Mouse (Mus musculus) neutrophil, adult 83 days (primary cell): ENCODE measurements around the gene Ccdc57. TPM values are rescaled to one million over a fixed set of nuclear protein-coding genes. Genes with fewer than 3 reads are reported as not detected.

Experiments used
- total RNA-seq, 2 experiments: library from RNA; stranded (reverse); gene quantifications; one replicate each; pipeline ENCODE4 v1.2.4; 2023

Ccdc57 gene
- 1 to 10 TPM; 4.2 to 4.5 TPM for total RNA-seq

GRCm38 (mm10) chr11:120932564-120933398 is at the start of gene Ccdc57:
TSS of gene Ccdc57 (minus strand) at chr11:120932872.

GRCm38 (mm10) chr11:120948328-120948727 is 15.7 kb upstream of the Ccdc57 start, which contains the start of gene Slc16a3:
TSS of gene Slc16a3 (plus strand) at chr11:120948480.

GRCm38 (mm10) chr11:120823956-120824786 is 108.5 kb downstream of the Ccdc57 start, which contains the start of gene Fasn:
TSS of gene Fasn (minus strand) at chr11:120824547.

GRCm38 (mm10) chr11:120795756-120796613 is 136.7 kb downstream of the Ccdc57 start, which contains the start of gene Dus1l:
TSS of gene Dus1l (minus strand) at chr11:120796403.

GRCm38 (mm10) chr11:120784064-120784791 is 148.4 kb downstream of the Ccdc57 start, which contains the start of the genes Rfng and Gps1:
TSS of gene Rfng (minus strand) at chr11:120784207.
TSS of gene Gps1 (plus strand) at chr11:120784272.

Other genes starting within 250 kb of the Ccdc57 start
- 10 to 100 TPM; 33.5 to 39.0 TPM for gene Cenpx, start 219.1 kb downstream of the Ccdc57 start, total RNA-seq
- 10 to 100 TPM; 12.8 to 17.1 TPM for gene Lrrc45, start 218.9 kb downstream of the Ccdc57 start, total RNA-seq
- under 1 TPM in 1 of 2 experiments, not detected in 1; 0.33 TPM for gene Rac3, start 211.4 kb downstream of the Ccdc57 start, total RNA-seq
- 1 to 10 TPM; 8.3 to 8.5 TPM for gene Dcxr, start 205.6 kb downstream of the Ccdc57 start, total RNA-seq
- gene Cbr2, start 200.8 kb downstream of the Ccdc57 start, total RNA-seq = 1 to 10 TPM; 7.3 to 9.0 TPM
- 10 to 100 TPM; 40.0 to 43.8 TPM for gene Hmga1b, start 170.1 kb downstream of the Ccdc57 start, total RNA-seq
- 10 to 100 TPM; 14.0 to 15.3 TPM for gene Rfng, start 148.7 kb downstream of the Ccdc57 start, total RNA-seq
- gene Gps1, start 148.6 kb downstream of the Ccdc57 start, total RNA-seq = 10 to 100 TPM; 38.0 to 39.9 TPM
- 10 to 100 TPM; 31.0 to 32.0 TPM for gene Dus1l, start 136.5 kb downstream of the Ccdc57 start, total RNA-seq
- gene Fasn, start 108.3 kb downstream of the Ccdc57 start, total RNA-seq = 10 to 100 TPM; 28.3 to 29.7 TPM
- gene Slc16a3, start 15.6 kb upstream of the Ccdc57 start, total RNA-seq = 100 to 1,000 TPM; 484 to 693 TPM
- 10 to 100 TPM; 84.9 to 91.3 TPM for gene Csnk1d, start 58.5 kb upstream of the Ccdc57 start, total RNA-seq
- gene Cd7, start 106.5 kb upstream of the Ccdc57 start, total RNA-seq = 1 to 10 TPM; 1.7 to 2.5 TPM
- not detected for gene Sectm1b, start 130.7 kb upstream of the Ccdc57 start, total RNA-seq
- gene Sectm1a, start 148.3 kb upstream of the Ccdc57 start, total RNA-seq = under 1 TPM in 1 of 2 experiments, not detected in 1; 0.44 TPM
- not detected for gene Tex19.2, start 185.8 kb upstream of the Ccdc57 start, total RNA-seq
- not detected for gene Tex19.1, start 213.3 kb upstream of the Ccdc57 start, total RNA-seq
- not detected for gene Uts2r, start 227.4 kb upstream of the Ccdc57 start, total RNA-seq